Mouse (Mus musculus) R1 (cell line): ENCODE measurements at regions not wholly inside any gene's neighbourhood (a gene's known extent, or its start where the extent isn't known, plus 50 kb on each side); places are given as distances from the start of the nearest gene placed in this dataset.

Experiments used
- DNase-seq: peaks from one replicate; pipeline ENCODE4 v3.0.0-alpha.2; 2018; ENCODE audit warnings: low read depth, low spot score

DNA sequence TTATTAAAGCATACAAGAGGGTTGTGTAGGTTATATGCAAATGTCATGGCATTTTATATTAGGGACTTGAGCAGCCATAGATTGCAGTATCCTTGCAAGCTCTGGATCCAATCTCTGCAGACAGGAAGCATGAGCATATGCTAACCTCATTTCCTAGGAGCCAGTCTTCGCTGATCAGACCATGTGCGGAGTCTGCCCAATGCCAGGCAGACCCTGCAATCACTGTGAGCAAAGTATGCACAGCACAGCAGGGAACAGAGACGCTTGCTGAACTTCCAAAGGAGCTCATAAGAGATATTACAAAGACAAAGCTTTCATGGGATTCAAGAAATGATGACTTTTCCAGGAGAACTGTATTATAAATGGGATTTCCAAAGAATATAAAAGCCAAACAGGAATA is 65.2 kb upstream of the Fbxl4 start:
- DNase-seq: no peak

DNA sequence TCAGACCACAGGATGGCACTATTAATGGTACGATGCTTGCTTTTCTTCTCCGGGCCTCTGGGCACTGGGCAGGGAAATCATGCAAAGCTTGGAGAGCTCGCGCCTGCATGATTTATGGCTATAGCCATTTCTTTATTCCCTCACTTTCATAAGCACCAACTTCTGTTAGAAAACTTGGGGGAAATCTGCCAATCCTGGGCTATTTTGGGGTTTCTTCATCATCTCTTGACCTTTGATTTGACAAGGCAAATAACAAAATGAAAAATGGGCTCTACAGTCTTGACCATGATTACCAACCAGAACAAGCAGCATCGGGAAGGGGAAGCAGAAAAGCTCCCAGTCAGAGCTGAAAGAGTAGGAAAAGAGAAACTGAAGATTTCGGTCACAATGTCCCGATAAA is 57.1 kb upstream of the Fbxl4 start:
- no peak for DNase-seq

- DNase-seq: no peak
These were observed 56.0 kb upstream of the Fbxl4 start for GRCm38 (mm10) chr4:22301148-22301942.

DNA sequence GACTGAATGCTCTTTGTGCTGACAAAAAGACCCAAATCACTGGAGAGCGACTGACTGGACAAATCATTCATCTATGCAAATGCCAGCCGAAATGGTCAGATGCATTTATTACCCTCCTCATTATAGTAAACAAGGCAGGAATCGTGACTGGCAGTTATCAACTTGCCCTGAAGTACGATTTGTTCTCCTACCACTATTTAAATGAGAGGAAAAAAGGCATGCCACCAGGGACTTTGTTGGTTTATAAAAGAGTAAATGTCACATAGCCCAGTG is 55.5 kb upstream of the Fbxl4 start:
- DNase-seq: no peak

- DNase-seq: no peak
These were observed 55.1 kb upstream of the Fbxl4 start for GRCm38 (mm10) chr4:22302262-22302661.
